Mouse (Mus musculus): ENCODE measurements around the gene Cdc16.

Gene Cdc16

DNA sequence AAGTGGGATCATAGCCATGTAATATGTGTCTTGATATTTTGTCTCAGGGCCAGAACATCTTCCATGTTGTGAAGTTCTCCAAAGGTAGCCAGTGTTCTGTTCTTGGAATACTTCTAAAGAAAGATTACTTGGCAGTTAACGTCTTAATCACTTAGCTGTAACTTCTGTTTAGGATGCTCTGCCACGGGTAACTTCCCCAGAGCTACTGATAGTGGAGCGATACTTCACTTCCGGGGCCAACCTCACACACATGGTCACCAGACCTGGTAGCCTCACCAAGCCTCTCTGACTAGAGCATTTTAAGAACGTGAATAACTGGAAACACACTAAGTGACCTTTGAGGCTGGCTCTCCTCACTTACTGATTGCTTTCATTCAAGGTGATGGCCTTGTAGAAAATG is 42.1 kb downstream of the Cdc16 start:
- DNase-seq (ENCODE audit: low read depth, low spot score), result no peak

DNA sequence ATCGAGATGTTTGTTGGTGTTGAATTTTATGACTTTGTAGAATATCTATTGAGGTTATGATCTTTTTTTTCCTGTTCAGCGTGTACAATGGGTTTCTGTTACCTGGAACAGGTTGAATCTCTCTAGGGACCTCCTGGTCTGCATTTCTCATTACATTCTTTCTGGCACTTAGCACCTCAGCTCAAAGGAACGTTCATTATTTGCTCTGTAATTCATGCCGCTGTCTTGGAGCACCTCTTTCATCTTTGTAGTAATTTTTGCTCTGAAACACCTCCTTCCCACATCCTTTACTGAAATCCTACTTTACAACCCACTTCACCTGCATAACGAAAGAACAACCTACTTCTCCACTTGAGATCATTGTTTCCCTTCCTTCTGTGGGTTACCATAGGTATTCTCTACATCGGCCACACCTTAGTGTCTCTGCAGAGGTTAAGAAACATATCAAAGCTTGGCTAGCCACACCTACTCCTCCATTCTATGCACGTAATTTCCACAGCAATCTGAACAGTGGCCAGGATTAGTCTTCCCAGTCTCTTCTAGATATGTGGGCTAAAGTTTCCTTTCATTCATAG is 71.2 kb downstream of the Cdc16 start:
- DNase-seq (ENCODE audit: low read depth, low spot score), result no peak
